Mouse (Mus musculus) brain, adult 2 months (tissue): ENCODE measurements around the gene Fam107b.

ENCODE experiments used
- DNase-seq: peaks from one replicate; pipeline ENCODE4 v3.0.0; 2011; ENCODE audit warnings: low read depth, low spot score

The Fam107b gene

DNA sequence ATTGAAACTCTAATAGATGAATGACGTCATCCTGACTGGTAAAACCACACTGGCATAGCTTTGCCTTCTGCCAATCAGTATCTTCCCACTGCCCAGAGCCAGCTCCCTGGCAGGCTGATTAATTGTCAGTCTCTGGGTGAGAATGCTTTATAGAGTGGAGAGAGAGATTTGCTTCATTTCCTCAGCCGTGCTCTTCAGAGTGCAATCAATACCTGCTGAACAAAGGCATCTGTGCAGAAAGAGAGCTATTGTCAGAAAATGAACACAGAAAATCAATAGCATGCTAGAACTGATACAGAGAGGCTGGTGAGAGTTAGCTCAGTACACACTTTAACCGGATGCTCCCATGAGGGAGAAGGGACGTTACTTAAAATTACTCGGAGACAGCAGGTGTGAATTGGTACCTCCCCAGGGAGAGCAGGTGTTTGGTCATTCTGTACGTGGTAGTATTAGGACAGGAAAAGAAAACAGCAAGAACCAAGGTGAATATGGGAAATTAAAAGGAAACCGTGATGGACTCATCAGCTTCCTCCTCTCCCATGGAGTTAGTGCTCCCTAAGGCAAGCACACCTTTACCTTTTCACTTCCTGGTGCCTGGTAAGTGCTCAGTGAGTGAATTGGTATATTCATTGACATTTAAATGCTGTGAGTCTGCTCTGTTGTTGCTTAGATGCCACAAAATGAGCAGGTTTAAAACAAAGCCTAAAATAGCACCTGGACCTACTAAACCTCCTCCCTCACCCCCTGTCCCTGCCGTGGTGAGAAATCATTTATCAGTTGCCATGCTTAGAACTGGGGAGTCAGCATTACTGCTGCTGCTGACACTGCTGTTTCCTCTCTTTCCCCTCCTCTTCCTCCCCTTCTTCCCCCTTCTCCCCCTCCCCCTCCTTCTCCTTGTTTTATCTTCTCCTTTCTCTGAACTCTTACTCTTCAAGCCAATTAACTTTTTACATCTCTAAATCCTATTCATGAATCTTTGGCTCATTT, 38.9 kb downstream of the Fam107b start:
- peak; percentile 46 for DNase-seq

DNA sequence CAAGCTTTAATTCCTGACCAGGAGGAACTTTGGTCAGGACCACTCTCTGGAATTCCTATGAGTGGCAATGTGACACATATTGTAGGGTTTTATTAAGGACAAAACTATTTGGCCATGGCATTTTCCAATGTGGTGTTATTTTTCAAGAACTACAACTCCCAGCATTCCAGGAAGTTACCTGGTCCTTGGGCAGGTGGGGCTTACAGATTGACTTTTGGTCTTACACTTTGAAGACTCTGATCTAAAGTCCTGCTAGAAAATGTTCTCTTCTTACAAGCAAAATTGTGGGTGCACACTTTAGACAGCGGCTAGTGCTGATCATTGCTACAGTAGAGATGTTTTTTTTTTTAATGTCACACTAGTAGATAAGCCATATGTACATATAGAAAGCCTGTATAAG, 48.2 kb downstream of the Fam107b start:
- DNase-seq: no peak

DNA sequence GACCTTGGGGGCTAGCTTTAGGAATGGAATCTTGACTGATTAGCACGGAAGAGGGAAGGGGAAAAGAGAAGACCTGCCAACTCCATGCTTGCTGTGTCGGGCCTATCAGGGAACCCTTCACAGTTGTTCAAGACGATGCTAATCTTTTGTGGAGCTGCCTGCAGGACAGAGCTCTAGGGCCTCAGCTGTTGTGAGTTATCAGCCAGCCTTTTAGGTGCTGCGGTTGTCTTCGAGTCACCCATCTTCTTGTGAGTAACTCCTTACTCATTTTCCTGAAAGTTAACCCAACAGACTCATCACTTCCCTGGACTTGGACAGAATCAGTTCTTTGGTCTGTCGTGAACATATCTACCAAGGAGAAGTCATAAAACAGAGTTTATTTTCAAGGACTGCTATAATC, 51.3 kb downstream of the Fam107b start:
- no peak for DNase-seq

DNA sequence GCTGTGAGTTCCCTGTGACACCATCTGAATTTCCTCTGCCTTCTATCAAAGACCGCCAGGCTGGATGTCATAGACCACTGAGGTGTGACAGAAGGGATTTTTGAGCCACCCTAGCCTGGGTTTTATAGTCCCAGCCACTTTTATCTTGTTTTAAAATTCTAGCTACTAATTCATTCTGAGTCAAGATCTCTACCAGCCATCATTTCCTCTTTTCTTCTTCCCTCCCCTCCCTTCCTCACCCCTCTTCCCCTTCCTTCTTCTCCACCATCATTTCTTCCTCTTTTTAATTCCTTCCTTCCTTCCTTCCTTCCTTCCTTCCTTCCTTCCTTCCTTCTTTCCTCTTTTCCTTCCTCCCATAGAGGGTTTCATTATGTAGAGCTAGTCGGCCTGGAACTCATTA, 51.9 kb downstream of the Fam107b start:
- DNase-seq: no peak

DNA sequence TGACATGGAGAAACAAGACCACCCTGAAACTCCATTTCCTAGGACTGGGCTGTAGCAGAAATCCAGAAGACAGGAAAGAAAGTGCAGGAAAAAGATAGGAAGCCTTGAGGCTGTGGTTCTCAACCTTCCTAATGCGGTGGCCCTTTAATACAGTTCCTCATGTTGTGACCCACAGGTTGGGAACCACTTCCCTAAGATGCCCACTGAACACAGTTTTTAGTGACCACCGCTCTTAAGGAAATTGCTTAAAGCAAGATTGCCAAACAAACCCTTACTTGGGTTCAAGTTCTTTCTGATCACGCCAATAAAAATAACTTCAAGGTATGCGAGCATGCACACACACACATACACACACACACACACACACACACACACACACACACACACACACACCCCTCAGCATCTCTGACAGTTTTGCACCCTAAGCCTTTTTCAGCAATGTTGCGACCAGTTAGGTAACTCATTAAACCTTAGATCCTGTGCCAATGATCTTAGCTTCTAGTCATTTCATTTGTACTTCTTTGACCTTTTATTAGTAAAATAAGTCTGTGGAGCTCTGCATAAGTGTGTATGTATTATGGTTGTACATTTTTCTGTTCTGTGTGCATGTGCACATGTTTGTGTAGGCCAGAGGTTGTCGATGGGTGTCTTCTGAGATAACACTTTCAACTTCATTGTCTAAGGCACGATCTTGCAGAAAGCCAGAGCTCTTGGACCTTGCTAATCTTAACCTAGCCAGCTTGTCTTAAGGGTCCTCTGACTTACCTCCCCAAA, 53.1 kb downstream of the Fam107b start:
- no peak for DNase-seq

DNA sequence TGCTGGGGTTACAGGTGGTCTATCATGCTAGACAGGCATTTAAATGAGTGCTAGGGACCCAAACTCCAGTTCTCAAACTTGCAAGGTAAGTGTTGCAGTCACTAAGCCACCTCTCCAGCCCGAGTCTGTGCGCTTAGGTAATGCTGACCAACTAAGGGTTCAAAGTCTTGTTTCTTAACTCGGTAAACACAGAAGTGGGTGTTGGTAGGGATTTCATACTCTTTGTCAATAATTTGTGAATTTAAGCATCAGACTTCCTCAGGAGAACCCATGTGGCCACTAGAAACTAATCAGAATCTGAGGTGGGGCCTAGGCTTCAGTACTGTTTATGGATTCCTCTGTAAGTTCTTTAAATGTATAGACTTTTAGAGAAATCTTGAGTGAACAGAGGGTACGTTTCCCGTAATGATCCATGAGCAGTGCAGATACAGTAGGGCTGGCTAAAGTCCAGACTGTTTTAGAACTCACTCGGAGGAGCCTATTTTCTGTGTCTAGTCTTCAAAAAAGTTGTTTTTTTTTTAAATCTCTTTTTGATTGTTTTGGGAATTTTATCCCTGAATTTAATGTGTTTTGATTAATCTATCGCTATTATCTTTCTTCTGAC, 53.8 kb downstream of the Fam107b start:
- DNase-seq: no peak

DNA sequence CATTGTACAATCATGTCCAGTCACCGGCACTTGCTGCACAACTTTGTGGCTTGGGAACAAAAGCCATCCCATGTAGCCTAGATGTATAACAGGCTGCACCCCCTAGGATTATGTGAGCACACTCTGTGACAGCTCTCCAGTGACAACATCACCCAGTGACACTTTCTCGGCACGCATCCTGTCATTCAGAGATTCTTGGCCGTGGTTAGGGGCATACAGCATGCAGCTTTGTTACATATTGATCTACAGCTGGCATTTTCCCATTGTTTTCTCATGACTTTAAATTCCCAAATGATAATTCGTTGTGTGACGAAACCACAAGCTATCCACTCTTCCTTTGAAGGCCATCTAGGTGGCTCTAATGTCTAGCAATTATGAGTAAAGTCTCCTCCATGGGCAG, 58.8 kb downstream of the Fam107b start:
- DNase-seq: peak; percentile 13

DNA sequence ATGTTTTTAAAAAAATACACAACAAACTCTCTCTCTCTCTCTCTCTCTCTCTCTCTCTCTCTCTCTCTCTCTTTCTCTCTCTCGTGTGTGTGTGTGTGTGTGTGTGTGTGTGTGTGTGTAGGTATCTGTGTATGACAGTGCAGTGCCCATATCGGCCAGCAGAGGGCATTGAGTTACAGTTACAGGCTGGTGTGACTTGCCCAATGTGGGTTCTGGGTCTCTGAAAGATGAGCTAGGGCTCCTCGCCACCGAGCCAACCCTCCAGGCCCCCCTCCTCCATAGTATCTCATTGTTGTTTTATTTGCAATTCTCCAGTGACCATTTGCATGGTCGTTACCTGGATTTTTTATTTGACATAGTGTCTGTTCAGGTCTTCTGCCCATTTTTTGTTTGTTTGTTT, 59.5 kb downstream of the Fam107b start:
- no peak for DNase-seq

DNA sequence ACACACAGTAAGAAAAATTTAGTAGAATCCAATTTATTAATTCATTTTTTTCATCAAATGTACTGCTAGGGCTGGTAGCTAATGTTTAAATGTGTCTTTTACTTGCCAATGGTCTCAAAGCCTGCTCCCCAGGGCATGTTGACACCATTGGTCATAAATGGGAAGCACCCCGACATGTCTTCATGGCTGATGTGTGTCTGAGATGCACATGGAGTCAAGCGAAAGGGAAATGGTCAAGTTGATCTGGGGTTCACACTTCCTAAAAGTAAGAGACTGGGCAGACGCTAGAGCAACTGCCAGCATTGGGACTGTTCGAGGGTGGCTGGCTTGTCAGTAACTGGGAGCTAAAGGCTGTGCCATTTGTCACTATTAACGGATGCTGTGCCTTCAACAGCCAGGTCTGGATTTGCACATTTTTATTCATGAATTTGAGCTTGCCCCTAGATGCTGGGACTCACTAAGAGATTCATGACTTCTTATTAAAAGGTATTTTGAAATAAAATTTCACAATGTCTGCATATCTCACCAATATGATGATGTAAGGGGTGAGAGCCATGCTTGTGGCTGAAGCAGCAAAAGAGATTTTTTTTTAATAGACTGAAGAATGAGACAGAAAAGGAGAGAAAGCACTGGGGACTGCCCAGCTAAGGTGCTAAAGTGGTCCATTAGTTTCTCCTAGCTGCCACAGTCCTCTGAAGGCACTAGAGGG, 60.6 kb downstream of the Fam107b start:
- DNase-seq: no peak

DNA sequence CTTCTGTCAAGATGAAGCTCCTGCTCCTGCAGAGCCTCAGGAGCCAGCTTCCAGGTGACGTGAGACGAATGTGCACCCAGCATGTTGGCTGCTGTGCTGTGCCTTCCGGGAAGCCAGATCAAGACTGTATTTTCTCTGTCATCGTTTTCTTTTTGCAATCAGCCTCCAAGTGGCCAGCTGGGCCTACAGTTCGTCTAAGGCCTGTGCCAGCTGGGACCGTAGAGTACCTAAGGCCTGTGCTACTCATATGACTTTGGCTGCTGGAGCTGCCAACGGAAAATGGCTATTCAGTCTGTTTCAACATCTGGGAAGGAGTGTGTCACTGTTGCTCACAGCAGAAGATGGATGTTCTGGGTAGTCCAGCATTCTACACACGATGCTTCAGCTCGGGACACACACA, 62.8 kb downstream of the Fam107b start:
- peak; percentile 43 for DNase-seq

DNA sequence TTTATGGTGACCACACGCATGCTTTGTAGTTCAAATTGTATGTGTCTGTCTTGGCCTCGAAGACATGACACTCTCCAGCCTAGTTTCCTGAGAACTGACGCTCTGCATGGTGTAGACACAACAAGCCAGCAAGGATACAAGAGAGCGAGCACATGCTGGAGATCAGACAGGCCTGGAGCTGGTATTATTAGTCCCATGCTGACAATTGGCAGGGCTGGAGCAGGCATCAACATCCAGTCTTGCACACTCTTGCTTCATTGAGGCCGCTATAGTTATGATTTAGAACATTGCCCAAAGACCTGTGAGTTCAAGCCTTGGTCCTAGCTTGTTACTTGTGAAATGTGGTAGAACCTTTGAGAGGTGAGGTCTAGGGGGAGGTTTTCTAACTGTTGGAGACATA, 66.5 kb downstream of the Fam107b start:
- DNase-seq: no peak

DNA sequence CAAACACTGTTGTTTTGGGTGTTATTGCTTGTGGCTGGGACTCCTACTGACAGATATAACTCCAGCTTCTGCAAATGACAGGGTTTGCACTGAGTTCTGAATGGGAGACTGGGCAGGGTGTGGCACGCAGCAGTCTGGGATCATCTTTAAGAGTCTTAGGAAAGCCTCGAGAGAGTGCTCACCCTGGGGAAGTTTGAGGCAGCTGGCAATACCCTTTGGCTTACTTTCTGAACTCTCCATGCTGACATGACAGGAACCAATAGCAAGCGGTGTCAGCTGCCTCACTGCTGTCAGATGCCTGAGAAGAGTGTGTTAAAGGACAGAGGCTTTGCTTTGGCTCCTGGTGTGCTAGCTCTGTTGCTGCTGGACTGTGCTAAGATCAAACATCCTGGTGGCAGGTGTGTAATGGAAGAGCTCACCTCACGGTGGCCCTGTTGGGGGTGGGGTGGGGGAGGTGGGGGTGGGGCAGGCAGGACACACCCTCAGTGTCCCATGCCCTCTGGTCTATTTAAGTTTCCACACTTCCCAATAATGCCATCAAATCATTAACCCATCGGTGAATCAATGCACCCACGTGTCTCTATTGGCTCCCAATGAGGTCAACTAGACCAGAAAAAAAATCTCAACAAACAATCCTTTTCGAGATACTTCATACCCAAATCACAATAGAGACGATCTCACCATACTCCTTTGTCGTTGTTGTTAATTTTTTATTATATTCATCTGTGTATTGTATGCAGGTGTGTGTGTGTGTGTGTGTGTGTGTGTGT, 70.9 kb downstream of the Fam107b start:
- DNase-seq: no peak

DNA sequence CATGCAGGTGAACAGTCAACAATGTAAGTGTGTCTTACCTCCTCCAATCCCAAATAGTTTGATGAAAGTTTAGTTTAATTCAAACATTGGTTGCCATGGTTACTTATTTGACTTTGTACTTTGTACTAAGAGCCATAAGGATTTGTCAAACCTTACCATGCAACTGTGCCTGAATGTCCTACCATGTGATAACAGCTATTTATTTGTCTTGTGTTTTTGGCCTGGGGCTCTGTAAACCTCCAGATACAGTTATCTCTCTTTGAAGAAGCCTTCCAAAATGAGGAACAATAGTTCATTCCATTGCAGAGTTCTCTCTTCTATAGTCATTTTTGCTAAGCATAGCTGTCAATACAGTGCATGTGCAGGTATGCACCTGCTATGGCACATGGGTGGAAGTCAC, 72.7 kb downstream of the Fam107b start:
- DNase-seq: no peak

DNA sequence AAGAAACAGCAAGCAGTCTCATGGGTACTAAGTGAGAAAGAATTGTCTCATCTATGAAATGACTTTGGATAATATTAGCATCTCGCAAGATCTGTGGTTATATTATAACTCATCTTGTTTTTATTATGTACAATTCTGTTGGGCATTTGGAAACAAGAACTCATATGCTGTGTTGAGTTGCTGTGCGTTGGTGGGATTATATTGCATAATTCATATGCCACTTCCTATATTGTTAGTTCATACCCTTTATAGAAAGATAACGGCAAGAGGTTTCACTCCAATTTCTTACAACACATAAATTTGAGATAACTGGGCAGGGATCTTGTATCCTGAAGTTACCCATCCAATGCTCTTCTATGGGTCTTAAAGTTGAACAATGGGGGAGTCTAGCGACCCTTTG, 75.5 kb downstream of the Fam107b start:
- DNase-seq: no peak

DNA sequence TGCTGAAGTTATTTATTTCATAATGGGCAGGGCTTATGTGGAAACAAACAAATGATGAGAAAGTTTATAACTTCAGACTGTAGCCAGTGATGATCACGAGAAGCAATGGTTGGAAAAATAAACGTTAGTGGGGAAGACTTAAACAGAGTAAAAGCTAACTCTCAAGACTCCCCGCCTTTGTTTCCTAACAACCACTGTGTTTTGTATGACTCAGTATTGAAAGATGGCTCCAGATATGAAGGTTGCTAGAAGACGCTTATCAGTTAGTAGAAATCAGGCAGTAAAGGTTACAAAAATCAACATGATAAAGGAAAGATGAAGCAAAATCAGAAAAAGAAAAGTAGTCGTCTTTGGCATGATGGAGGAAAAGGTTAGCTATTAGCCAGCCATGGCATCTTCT, 78.9 kb downstream of the Fam107b start:
- DNase-seq: no peak

DNA sequence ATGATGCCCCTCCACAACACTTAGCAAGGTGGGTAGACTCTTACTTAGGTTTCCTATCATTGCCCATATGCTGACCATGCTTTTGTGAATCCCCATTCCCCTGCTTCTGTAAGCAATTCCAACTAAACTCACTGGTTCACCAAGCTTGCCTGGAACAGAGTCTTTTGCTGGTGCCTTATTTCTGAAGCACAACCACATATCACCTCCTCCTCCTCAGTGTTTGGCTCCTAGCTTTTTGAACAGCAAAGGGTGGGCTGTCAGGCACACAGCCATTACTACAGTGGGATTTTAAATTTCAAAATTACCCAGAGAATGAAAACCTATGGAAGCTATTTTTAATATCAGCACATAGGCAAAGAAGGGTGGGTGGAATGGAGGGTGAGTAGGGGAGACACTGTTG, 84.3 kb downstream of the Fam107b start:
- peak; percentile 42 for DNase-seq

DNA sequence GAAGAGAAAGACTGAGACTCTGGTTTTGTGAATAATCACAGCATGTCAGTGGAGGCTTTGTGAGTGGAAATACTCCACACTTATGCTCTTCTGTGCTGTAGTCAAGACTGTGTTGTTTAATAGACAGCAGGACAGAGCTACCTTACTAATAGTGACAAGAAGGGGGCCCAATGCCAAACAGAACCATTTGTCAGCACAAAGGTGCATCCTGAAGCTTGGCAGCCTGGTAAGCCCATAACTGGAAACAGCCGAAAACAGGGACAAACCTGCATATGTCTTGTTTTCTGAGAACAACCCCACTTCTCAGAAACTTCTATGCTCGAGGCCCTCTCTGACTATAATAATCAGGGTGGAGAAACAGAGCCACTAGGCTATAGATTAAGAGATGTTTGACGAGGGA, 85.8 kb downstream of the Fam107b start:
- DNase-seq: peak; percentile 77

DNA sequence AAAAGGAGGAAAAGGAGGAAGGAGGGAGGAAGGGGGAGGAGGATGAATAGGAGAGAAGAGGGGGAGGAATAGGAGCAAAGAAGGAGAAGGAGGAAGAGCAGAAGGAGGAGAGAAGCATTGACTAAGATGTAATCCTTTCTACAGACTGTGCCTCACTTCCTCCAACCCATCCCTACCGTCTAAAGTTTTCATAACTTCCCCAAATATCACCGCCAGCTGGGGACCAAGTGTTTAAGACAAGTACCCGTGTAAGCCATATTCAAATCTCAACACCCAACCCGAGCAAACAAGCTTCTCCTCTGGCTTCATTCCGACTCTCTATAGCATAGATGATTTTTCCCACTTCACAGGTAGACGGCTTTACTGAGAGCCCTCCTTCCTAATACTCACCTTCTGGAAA, 86.5 kb downstream of the Fam107b start:
- DNase-seq: no peak

DNA sequence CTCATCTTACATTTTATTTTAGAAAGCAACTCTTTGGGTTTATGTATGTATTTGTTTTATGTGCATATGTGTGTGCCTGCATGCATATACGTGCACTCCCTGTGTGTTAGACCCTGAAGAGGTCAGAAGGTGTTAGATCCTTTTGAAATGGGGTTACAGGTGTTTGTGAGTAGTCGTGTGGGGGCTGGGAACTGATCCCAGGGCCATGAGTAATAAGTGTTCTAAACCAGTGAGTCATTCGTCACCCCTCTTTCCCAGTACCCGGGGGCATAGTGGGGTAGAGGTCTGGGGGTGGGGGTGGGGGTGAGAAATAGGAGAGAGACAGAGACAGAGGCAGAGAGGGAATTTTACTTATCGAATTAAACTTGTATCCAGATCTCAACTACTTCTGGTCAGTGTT, 87.1 kb downstream of the Fam107b start:
- no peak for DNase-seq

DNA sequence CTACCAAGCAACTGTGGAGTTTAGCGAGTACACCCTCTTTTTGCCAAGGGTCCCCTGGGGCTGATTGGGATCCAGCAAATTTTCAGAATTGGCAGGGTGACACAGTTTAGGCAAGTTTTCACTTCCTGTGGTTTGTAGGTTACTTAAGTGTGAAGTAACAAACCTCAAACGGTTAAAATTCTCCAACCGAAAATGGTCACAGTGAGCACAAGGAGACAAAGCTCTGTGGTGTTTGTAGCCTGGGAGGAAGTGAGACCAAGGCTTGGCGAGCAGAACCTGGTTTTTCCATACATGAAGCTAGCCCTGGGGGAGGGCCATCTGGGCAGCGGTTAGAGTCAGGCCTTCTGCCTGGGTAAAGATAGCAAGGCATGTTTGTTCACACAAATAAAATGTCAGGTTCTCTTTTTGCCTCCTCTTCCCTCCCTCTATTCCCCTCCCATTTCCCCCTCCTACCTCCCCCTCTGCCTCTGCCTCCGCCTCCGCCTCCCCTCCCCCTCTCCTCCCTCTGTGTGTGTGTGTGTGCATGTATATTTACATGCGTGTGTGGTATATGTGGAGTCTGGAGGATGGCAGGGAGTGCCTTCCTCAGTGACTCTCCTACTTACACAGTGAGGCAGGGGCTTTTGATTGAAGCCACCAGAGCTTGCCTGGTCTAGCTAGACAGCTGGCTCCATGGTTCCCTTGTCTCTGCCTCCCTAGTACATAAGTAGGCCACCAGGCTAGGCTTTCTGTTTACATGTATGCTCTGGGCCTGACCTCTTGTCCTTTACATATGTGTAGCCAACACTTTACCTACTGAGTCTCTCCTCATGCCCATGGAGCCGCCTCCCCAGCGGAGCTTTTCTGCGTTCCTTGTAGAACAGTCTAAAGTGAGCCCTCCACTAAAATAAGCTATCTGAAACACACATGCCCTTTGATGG, 87.8 kb downstream of the Fam107b start:
- peak; percentile 72 for DNase-seq
